Mouse (Mus musculus) MEL (cell line): ENCODE measurements at regions not wholly inside any gene's neighbourhood (a gene's known extent, or its start where the extent isn't known, plus 50 kb on each side); places are given as distances from the start of the nearest gene placed in this dataset.

Source experiments
- CTCF ChIP-seq, 3 experiments: IDR thresholded peaks in 2 of 3; conservative IDR thresholded peaks in 1 of 3; 2 replicates each; pipeline ENCODE4 v1.5.1; 2011 to 2012; ENCODE audit warnings: low read length in 3 of 3, low read depth in 2 of 3, mild to moderate bottlenecking in 2 of 3, improper control_type of control experiment in 1 of 3, inconsistent platforms in 1 of 3, mixed read lengths in 1 of 3, moderate library complexity in 1 of 3; ENCODE audit not compliant: control insufficient read depth in 1 of 3, insufficient read depth in 1 of 3, poor library complexity in 1 of 3, severe bottlenecking in 1 of 3
- ELF1 ChIP-seq: IDR thresholded peaks from 2 replicates; pipeline ENCODE4 v1.6.1; 2014; ENCODE audit warnings: low read depth, mild to moderate bottlenecking, inconsistent platforms, low read length, improper control_type of control experiment, moderate library complexity
- GATA1 ChIP-seq: IDR thresholded peaks from 2 replicates; pipeline ENCODE4 v1.6.1; 2011; ENCODE audit warnings: low read depth, low read length, improper control_type of control experiment
- KAT2A ChIP-seq: conservative IDR thresholded peaks from 2 replicates; pipeline ENCODE4 v1.6.1; 2012; ENCODE audit warnings: low read depth, low read length, improper control_type of control experiment, inconsistent platforms
- MAFK ChIP-seq: IDR thresholded peaks from 2 replicates; pipeline ENCODE4 v1.6.1; 2011; ENCODE audit warnings: low read depth, mild to moderate bottlenecking, low read length, improper control_type of control experiment, borderline replicate concordance
- POLR2A ChIP-seq, 2 experiments: IDR thresholded peaks; 2 replicates each; pipeline ENCODE4 v1.6.1; 2011 to 2012; ENCODE audit warnings: low read length in 2 of 2, mild to moderate bottlenecking in 2 of 2, control low read depth in 1 of 2, improper control_type of control experiment in 1 of 2, low read depth in 1 of 2, moderate library complexity in 1 of 2; ENCODE audit not compliant: control insufficient read depth in 1 of 2, insufficient read depth in 1 of 2, poor library complexity in 1 of 2
- POLR2AphosphoS2 ChIP-seq: IDR thresholded peaks from 2 replicates; pipeline ENCODE4 v1.6.1; 2011; ENCODE audit warnings: low read length, improper control_type of control experiment
- POLR2AphosphoS5 ChIP-seq: IDR thresholded peaks from 2 replicates; pipeline ENCODE4 v1.6.1; 2012; ENCODE audit warnings: low read depth, borderline replicate concordance, mild to moderate bottlenecking, inconsistent platforms, low read length, moderate library complexity, mixed read lengths
- RAD21 ChIP-seq: IDR thresholded peaks from 2 replicates; pipeline ENCODE4 v1.6.1; 2011; ENCODE audit warnings: mild to moderate bottlenecking, low read depth, low read length, improper control_type of control experiment
- SMC3 ChIP-seq: IDR thresholded peaks from 2 replicates; pipeline ENCODE4 v1.6.1; 2011; ENCODE audit warnings: low read depth, low read length, improper control_type of control experiment
- TAL1 ChIP-seq: IDR thresholded peaks from 2 replicates; pipeline ENCODE4 v1.6.1; 2012; ENCODE audit warnings: mild to moderate bottlenecking, inconsistent platforms, low read length, moderate library complexity, mixed read lengths

- TF ChIP-seq CTCF (IDR thresholded peaks at IDR 0.05 in 2 of 3, conservative IDR thresholded peaks at IDR 0.05 in 1 of 3; ENCODE audit: control insufficient read depth in 1 of 3, insufficient read depth in 1 of 3, low read depth in 2 of 3, low read length in 3 of 3, poor library complexity in 1 of 3, severe bottlenecking in 1 of 3) (no peak), POLR2A (IDR thresholded peaks at IDR 0.05; ENCODE audit: control insufficient read depth in 1 of 2, insufficient read depth in 1 of 2, low read depth in 1 of 2, low read length in 2 of 2, poor library complexity in 1 of 2) (no peak), POLR2AphosphoS5 (no peak), POLR2AphosphoS2 (no peak), ELF1 (no peak), TAL1 (no peak), RAD21 (no peak), KAT2A (no peak), MAFK (no peak), GATA1 (no peak), SMC3 (no peak)
Observed at GRCm38 (mm10) chr6:50840826-50841225, 186.6 kb upstream of the Npvf start.
